Mouse (Mus musculus): Measurements from ENCODE around the gene Capn13. TPM values are rescaled to one million over a fixed set of nuclear protein-coding genes. Genes with fewer than 3 reads are reported as not detected.

Capn13 gene
- total and polyA plus RNA-seq, 3 experiments: not detected

GRCm38 (mm10) chr17:73325314-73325713, 75.4 kb downstream of the Capn13 start:
- no peaks in the 10 kb centered on the region for H3K27me3 ChIP-seq (ENCODE audit: insufficient read depth, low read length)
- no peaks in the 10 kb centered on the region for H3K36me3 ChIP-seq (replicated peaks)
- no peak for TF ChIP-seq TAL1 (conservative IDR thresholded peaks at IDR 0.05; ENCODE audit: low read depth, low read length)
- no peak for TF ChIP-seq CTCF (IDR thresholded peaks at IDR 0.05; ENCODE audit: low read depth, low read length)
- TF ChIP-seq POLR2AphosphoS5 (IDR thresholded peaks at IDR 0.05; ENCODE audit: insufficient replicate concordance, low read depth, low read length): no peak
- no peak for TF ChIP-seq GATA2 (IDR thresholded peaks at IDR 0.05; ENCODE audit: borderline replicate concordance, low read depth, low read length)
- TF ChIP-seq GATA1 (IDR thresholded peaks at IDR 0.05; ENCODE audit: borderline replicate concordance, low read length): no peak
- no peak for DNase-seq (ENCODE audit: low spot score)
- no peaks in the 10 kb centered on the region for H3K4me1 ChIP-seq (ENCODE audit: insufficient read depth, low read depth, low read length)
- H3K9me3 ChIP-seq (replicated peaks): 0 out of 2 replicates have a peak, but pooled peaks cover 5% of the 10 kb centered on the region
- no peak for ATAC-seq (ENCODE audit: extremely low read depth, insufficient number of reproducible peaks, low FRiP score, poor library complexity, severe bottlenecking)
- H3K4me3 ChIP-seq (ENCODE audit: low read depth, low read length): no peak overlapping the region

DNA sequence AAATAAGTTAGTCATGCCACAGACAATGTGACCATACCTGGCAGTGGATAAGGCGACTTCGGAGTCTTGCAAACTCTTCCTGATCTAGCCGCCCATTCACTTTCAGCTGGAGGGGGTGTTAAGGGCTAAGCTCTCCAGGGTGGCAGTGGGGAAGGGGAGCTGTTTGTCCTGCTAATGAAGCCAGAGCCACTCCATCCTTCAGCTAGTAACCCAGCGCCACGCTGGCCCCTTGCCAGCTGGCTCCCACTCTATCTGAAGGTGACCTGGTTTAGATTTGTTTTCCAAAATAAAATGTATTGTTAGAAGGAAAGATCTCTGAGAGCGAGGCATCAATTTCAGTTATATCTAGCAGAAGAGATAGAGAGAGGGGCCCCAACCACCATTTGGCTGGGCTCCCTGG, 75.9 kb downstream of the Capn13 start:
- Histone ChIP-seq H3K9me3 (replicated peaks) (0 out of 2 replicates have a peak, but pooled peaks cover 5% of the 10 kb centered on the region), H3K4me1 (ENCODE audit: insufficient read depth, low read depth, low read length) (no peaks in the 10 kb centered on the region), H3K27me3 (ENCODE audit: insufficient read depth, low read length) (no peaks in the 10 kb centered on the region), H3K36me3 (replicated peaks) (no peaks in the 10 kb centered on the region), H3K4me3 (ENCODE audit: low read depth, low read length) (no peak overlapping the region)
- DNase-seq (ENCODE audit: low spot score) (no peak), ATAC-seq (ENCODE audit: extremely low read depth, insufficient number of reproducible peaks, low FRiP score, poor library complexity, severe bottlenecking) (no peak)
- TF ChIP-seq CTCF (IDR thresholded peaks at IDR 0.05; ENCODE audit: low read depth, low read length) (no peak), TAL1 (conservative IDR thresholded peaks at IDR 0.05; ENCODE audit: low read depth, low read length) (no peak), GATA1 (IDR thresholded peaks at IDR 0.05; ENCODE audit: borderline replicate concordance, low read length) (no peak), GATA2 (IDR thresholded peaks at IDR 0.05; ENCODE audit: borderline replicate concordance, low read depth, low read length) (no peak), POLR2AphosphoS5 (IDR thresholded peaks at IDR 0.05; ENCODE audit: insufficient replicate concordance, low read depth, low read length) (no peak)

DNA sequence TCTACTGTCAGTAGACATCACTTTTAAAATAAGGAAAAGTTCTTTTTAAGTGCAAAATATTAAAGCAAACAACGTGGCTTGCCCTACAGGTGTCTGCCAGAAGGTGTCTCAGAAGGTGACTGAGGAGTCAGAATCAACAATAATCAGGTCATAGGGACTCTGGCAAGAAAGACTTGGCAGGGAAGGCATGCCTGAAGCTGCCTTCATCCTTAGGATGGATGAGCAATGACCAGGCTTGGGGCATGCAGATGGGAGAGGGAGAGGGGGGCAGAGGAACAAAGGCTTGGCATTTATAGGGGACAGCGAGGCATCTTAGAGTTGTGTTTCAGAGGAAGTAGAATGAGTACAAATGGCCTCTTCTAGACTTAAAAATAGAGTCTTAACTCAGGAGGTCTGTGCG, 76.7 kb downstream of the Capn13 start:
- H3K4me1 ChIP-seq (ENCODE audit: insufficient read depth, low read depth, low read length): no peaks in the 10 kb centered on the region
- H3K36me3 ChIP-seq (replicated peaks): no peaks in the 10 kb centered on the region
- H3K4me3 ChIP-seq (ENCODE audit: low read depth, low read length): no peak overlapping the region
- DNase-seq (ENCODE audit: low spot score): no peak
- no peak for ATAC-seq (ENCODE audit: extremely low read depth, insufficient number of reproducible peaks, low FRiP score, poor library complexity, severe bottlenecking)
- H3K27me3 ChIP-seq (ENCODE audit: insufficient read depth, low read length): no peaks in the 10 kb centered on the region
- H3K9me3 ChIP-seq (replicated peaks): 0 out of 2 replicates have a peak, but pooled peaks cover 5% of the 10 kb centered on the region
- no peak for TF ChIP-seq GATA2 (IDR thresholded peaks at IDR 0.05; ENCODE audit: borderline replicate concordance, low read depth, low read length)
- TF ChIP-seq TAL1 (conservative IDR thresholded peaks at IDR 0.05; ENCODE audit: low read depth, low read length): no peak
- TF ChIP-seq GATA1 (IDR thresholded peaks at IDR 0.05; ENCODE audit: borderline replicate concordance, low read length): no peak
- no peak for TF ChIP-seq POLR2AphosphoS5 (IDR thresholded peaks at IDR 0.05; ENCODE audit: insufficient replicate concordance, low read depth, low read length)
- no peak for TF ChIP-seq CTCF (IDR thresholded peaks at IDR 0.05; ENCODE audit: low read depth, low read length)

DNA sequence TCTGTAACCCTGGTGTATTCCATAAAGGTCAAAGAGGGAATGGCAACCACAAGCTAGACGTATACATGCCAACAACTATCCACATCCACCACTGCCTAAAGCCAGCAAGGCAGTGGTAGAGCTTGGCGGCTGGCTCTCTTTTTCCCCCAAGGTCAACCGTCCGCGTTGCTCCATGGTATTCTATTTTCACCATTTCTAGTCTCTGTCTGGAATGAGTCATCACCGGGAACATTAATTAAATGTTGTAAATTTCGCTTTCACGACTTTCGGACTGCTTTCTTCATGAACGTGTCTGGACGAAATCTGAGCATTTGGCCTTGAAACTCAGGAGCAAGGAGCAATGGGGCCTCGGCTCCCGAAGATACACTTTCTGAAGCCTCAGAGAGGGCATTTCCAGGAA, 85.9 kb downstream of the Capn13 start:
- TF ChIP-seq CTCF (IDR thresholded peaks at IDR 0.05; ENCODE audit: low read depth, low read length) (no peak), TAL1 (conservative IDR thresholded peaks at IDR 0.05; ENCODE audit: low read depth, low read length) (no peak)
- H3K36me3 ChIP-seq (replicated peaks): no peaks in the 10 kb centered on the region
- no peak for ATAC-seq (ENCODE audit: extremely low read depth, insufficient number of reproducible peaks, low FRiP score, poor library complexity, severe bottlenecking)
- no peaks in the 10 kb centered on the region for H3K9me3 ChIP-seq (replicated peaks)
- no peaks in the 10 kb centered on the region for H3K27me3 ChIP-seq (ENCODE audit: insufficient read depth, low read length)
- H3K4me1 ChIP-seq (ENCODE audit: insufficient read depth, low read depth, low read length): no peaks in the 10 kb centered on the region
- no peak overlapping the region for H3K4me3 ChIP-seq (ENCODE audit: low read depth, low read length)
- DNase-seq (ENCODE audit: low spot score): no peak

DNA sequence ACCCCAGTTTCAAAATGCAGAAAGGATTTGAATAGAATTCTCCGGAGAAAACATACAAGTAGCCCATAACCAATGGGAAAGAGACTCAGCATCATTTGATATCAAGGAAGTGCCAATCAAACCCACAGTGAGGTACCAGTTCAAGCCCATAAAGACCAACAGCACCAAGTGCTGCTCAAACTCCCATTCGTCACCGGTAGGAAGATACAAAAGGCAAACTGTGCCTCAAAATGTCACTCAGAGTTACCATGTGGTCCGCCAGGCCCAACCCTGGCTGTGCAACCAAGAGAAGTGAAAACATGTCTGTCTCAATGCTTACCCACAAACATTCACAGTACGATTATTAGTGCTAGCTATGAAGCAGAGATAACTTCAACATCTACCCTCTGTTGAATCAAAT, 89.2 kb downstream of the Capn13 start:
- TF ChIP-seq CTCF (IDR thresholded peaks at IDR 0.05; ENCODE audit: low read depth, low read length): no peak
- no peak for TF ChIP-seq GATA2 (IDR thresholded peaks at IDR 0.05; ENCODE audit: borderline replicate concordance, low read depth, low read length)
- TF ChIP-seq POLR2AphosphoS5 (IDR thresholded peaks at IDR 0.05; ENCODE audit: insufficient replicate concordance, low read depth, low read length): no peak
- TF ChIP-seq TAL1 (conservative IDR thresholded peaks at IDR 0.05; ENCODE audit: low read depth, low read length): no peak
- TF ChIP-seq GATA1 (IDR thresholded peaks at IDR 0.05; ENCODE audit: borderline replicate concordance, low read length): no peak
- no peak overlapping the region for H3K4me3 ChIP-seq (ENCODE audit: low read depth, low read length)
- no peaks in the 10 kb centered on the region for H3K4me1 ChIP-seq (ENCODE audit: insufficient read depth, low read depth, low read length)
- ATAC-seq (ENCODE audit: extremely low read depth, insufficient number of reproducible peaks, low FRiP score, poor library complexity, severe bottlenecking) (no peak), DNase-seq (ENCODE audit: low spot score) (no peak)
- no peaks in the 10 kb centered on the region for H3K36me3 ChIP-seq (replicated peaks)
- H3K9me3 ChIP-seq (replicated peaks): no peaks in the 10 kb centered on the region
- no peaks in the 10 kb centered on the region for H3K27me3 ChIP-seq (ENCODE audit: insufficient read depth, low read length)

GRCm38 (mm10) chr17:73308691-73309090, 92.0 kb downstream of the Capn13 start:
- DNase-seq (ENCODE audit: low spot score) (no peak), ATAC-seq (ENCODE audit: extremely low read depth, insufficient number of reproducible peaks, low FRiP score, poor library complexity, severe bottlenecking) (no peak)
- no peaks in the 10 kb centered on the region for H3K27me3 ChIP-seq (ENCODE audit: insufficient read depth, low read length)
- peaks cover 2% of the 10 kb centered on the region; the same call in 1 of the 2 replicates for H3K4me1 ChIP-seq (ENCODE audit: insufficient read depth, low read depth, low read length)
- no peaks in the 10 kb centered on the region for H3K36me3 ChIP-seq (replicated peaks)
- no peak overlapping the region for H3K4me3 ChIP-seq (ENCODE audit: low read depth, low read length)
- TF ChIP-seq GATA1 (IDR thresholded peaks at IDR 0.05; ENCODE audit: borderline replicate concordance, low read length) (no peak), GATA2 (IDR thresholded peaks at IDR 0.05; ENCODE audit: borderline replicate concordance, low read depth, low read length) (no peak), TAL1 (conservative IDR thresholded peaks at IDR 0.05; ENCODE audit: low read depth, low read length) (no peak), CTCF (IDR thresholded peaks at IDR 0.05; ENCODE audit: low read depth, low read length) (no peak), POLR2AphosphoS5 (IDR thresholded peaks at IDR 0.05; ENCODE audit: insufficient replicate concordance, low read depth, low read length) (no peak)
- no peaks in the 10 kb centered on the region for H3K9me3 ChIP-seq (replicated peaks)

- no peaks in the 10 kb centered on the region for H3K27me3 ChIP-seq (ENCODE audit: insufficient read depth, low read length)
- peaks cover 5% of the 10 kb centered on the region for H3K4me1 ChIP-seq (ENCODE audit: insufficient read depth, low read depth, low read length)
- no peak for ATAC-seq (ENCODE audit: extremely low read depth, insufficient number of reproducible peaks, low FRiP score, poor library complexity, severe bottlenecking)
- H3K9me3 ChIP-seq (replicated peaks): no peaks in the 10 kb centered on the region
- no peaks in the 10 kb centered on the region for H3K36me3 ChIP-seq (replicated peaks)
- DNase-seq (ENCODE audit: low spot score): no peak
- TF ChIP-seq CTCF (IDR thresholded peaks at IDR 0.05; ENCODE audit: low read depth, low read length) (no peak), POLR2AphosphoS5 (IDR thresholded peaks at IDR 0.05; ENCODE audit: insufficient replicate concordance, low read depth, low read length) (no peak), TAL1 (conservative IDR thresholded peaks at IDR 0.05; ENCODE audit: low read depth, low read length) (no peak), GATA1 (IDR thresholded peaks at IDR 0.05; ENCODE audit: borderline replicate concordance, low read length) (no peak), GATA2 (IDR thresholded peaks at IDR 0.05; ENCODE audit: borderline replicate concordance, low read depth, low read length) (no peak)
- H3K4me3 ChIP-seq (ENCODE audit: low read depth, low read length): no peak overlapping the region
Observed at GRCm38 (mm10) chr17:73306626-73307025, 94.0 kb downstream of the Capn13 start.

Measured in G1E (cell line).